Mouse (Mus musculus): ENCODE results near the gene Wnt7b. TPM values are rescaled to one million over a fixed set of nuclear protein-coding genes. Genes with fewer than 3 reads are reported as not detected.
A peak's percentile ranks its signal among the peaks of the same experiment; 100 is the strongest.

The Wnt7b gene
- total and polyA plus RNA-seq, 3 experiments, result not detected

DNA sequence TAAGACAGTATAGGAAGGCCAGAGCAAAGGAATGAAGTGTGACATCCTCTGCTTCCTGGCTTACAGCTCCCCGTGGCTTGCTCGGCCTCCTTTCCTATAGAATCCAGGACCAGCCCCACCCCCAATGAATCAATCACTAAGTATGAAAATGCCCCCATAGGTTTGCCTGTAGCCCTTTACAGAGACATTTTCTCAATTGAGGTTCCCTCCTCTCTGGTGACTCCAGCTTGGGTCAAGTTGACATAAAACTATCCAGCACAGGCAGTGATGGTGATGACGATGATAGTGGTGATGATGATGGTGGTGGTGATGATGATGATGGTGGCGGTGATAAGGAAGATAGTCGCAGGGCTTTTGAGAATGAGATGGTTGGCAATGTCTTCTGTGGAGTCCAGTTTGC, 16.2 kb upstream of the Wnt7b start:
- H3K9ac ChIP-seq (ENCODE audit: insufficient read depth, low read depth), result no peak overlapping the region
- no peak overlapping the region for H3K4me3 ChIP-seq (replicated peaks in 1 of 3; ENCODE audit: low read depth in 2 of 3, low read length in 2 of 3, poor library complexity in 1 of 3)
- no peak for TF ChIP-seq BHLHE40 (IDR thresholded peaks at IDR 0.05; ENCODE audit: low read depth, low read length)
- TF ChIP-seq ELF1 (IDR thresholded peaks at IDR 0.05; ENCODE audit: low read depth, low read length), result no peak
- TF ChIP-seq CTCF (conservative IDR thresholded peaks at IDR 0.05 in 1 of 2, IDR thresholded peaks at IDR 0.05 in 1 of 2; ENCODE audit: low read depth in 2 of 2, low read length in 2 of 2), result no peak
- TF ChIP-seq JUN (IDR thresholded peaks at IDR 0.05; ENCODE audit: insufficient read depth, low read depth, low read length), result no peak
- TF ChIP-seq IRF4 (IDR thresholded peaks at IDR 0.05; ENCODE audit: low read depth, low read length), result no peak
- TF ChIP-seq CHD1 (IDR thresholded peaks at IDR 0.05; ENCODE audit: low read depth, low read length), result no peak
- TF ChIP-seq NRF1 (IDR thresholded peaks at IDR 0.05; ENCODE audit: low read depth, low read length), result no peak
- no peak for TF ChIP-seq KAT2A (IDR thresholded peaks at IDR 0.05; ENCODE audit: insufficient replicate concordance, low read length)
- TF ChIP-seq JUND (conservative IDR thresholded peaks at IDR 0.05; ENCODE audit: low read depth, low read length), result no peak
- no peak for TF ChIP-seq TCF12 (IDR thresholded peaks at IDR 0.05; ENCODE audit: low read depth, low read length)
- no peak for TF ChIP-seq ZC3H11A (IDR thresholded peaks at IDR 0.05; ENCODE audit: low read depth, low read length)
- TF ChIP-seq USF1 (IDR thresholded peaks at IDR 0.05; ENCODE audit: low read depth, low read length), result no peak
- no peak for TF ChIP-seq MAFK (IDR thresholded peaks at IDR 0.05; ENCODE audit: insufficient replicate concordance, low read length)
- TF ChIP-seq RCOR1 (conservative IDR thresholded peaks at IDR 0.05; ENCODE audit: low read depth, low read length), result no peak
- no peak for TF ChIP-seq SIN3A (IDR thresholded peaks at IDR 0.05; ENCODE audit: low read length)
- no peak for TF ChIP-seq UBTF (IDR thresholded peaks at IDR 0.05; ENCODE audit: low read depth, low read length)
- no peak for TF ChIP-seq POLR2A (IDR thresholded peaks at IDR 0.05; ENCODE audit: low read depth, low read length)
- TF ChIP-seq NELFE (IDR thresholded peaks at IDR 0.05; ENCODE audit: low read depth, low read length), result no peak
- TF ChIP-seq GABPA (IDR thresholded peaks at IDR 0.05; ENCODE audit: insufficient replicate concordance, low read depth, low read length), result no peak
- no peak for DNase-seq (ENCODE audit: extremely low read depth)
- H3K79me2 ChIP-seq (replicated peaks; ENCODE audit: control insufficient read depth, extremely low read depth, insufficient read depth, poor library complexity, severe bottlenecking), result no peaks in the 10 kb centered on the region
- in situ Hi-C loops (cut with MboI; ENCODE audit: low pct_ligation_motif_present, low pct_unique_long_range_greater_than_20kb, low sequenced_read_pairs) (no loop called here), dilution Hi-C loops (cut with MboI; ENCODE audit: extremely low pct_ligation_motif_present, extremely low pct_unique_long_range_greater_than_20kb, low sequenced_read_pairs) (no loop called here)
- H3K36me3 ChIP-seq (replicated peaks in 1 of 2; ENCODE audit: control insufficient read depth in 1 of 2, insufficient read depth in 1 of 2, low read length in 1 of 2), result no peaks in the 10 kb centered on the region
- H3K27me3 ChIP-seq (replicated peaks), result peaks cover 23% of the 10 kb centered on the region
- H3K4me1 ChIP-seq (ENCODE audit: control insufficient read depth in 1 of 2, insufficient read depth in 2 of 2), result peaks cover 4 to 5% of the 10 kb centered on the region in 2 experiments; a peak in 2 of 4 replicates
- H3K9me3 ChIP-seq (replicated peaks; ENCODE audit: low read length), result peaks cover 3% of the 10 kb centered on the region
- no peak overlapping the region for H3K4me2 ChIP-seq (ENCODE audit: insufficient read depth, low read depth, poor library complexity, severe bottlenecking)
- H3K27ac ChIP-seq (ENCODE audit: insufficient read depth, low read depth), result no peak overlapping the region

DNA sequence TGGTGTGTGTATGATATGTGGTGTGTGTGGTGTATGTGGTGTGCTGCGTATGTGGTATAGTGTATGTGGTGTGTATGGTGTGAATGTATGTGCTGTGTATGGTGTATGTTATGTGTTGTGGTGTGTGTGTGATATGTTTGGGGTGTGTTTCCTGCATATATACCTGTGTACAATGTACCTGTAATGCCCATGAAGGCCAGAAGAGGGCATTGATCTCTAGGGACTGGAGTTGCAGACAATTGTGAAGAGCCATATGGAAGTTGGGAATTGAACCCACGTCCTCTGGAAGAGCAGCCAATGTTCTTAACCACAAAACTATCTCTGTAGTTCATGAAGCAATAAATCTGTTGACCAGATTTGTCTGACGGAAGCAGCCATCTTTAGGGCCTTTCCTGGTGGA, 15.1 kb upstream of the Wnt7b start:
- dilution Hi-C loops (cut with MboI; ENCODE audit: extremely low pct_ligation_motif_present, extremely low pct_unique_long_range_greater_than_20kb, low sequenced_read_pairs), result no loop called here
- peak; percentile 18 for DNase-seq (ENCODE audit: extremely low read depth)
- no peak overlapping the region for H3K27ac ChIP-seq (ENCODE audit: insufficient read depth, low read depth)
- H3K79me2 ChIP-seq (replicated peaks; ENCODE audit: control insufficient read depth, extremely low read depth, insufficient read depth, poor library complexity, severe bottlenecking), result no peaks in the 10 kb centered on the region
- no peak for TF ChIP-seq TBP (conservative IDR thresholded peaks at IDR 0.05; ENCODE audit: low read depth, low read length)
- no peak for TF ChIP-seq TCF12 (IDR thresholded peaks at IDR 0.05; ENCODE audit: low read depth, low read length)
- TF ChIP-seq CTCF (conservative IDR thresholded peaks at IDR 0.05 in 1 of 2, IDR thresholded peaks at IDR 0.05 in 1 of 2; ENCODE audit: low read depth in 2 of 2, low read length in 2 of 2), result peak; percentile 43 to 47
- peaks cover 4 to 5% of the 10 kb centered on the region in 2 experiments; a peak in 2 of 4 replicates for H3K4me1 ChIP-seq (ENCODE audit: control insufficient read depth in 1 of 2, insufficient read depth in 2 of 2)
- H3K9ac ChIP-seq (ENCODE audit: insufficient read depth, low read depth), result no peak overlapping the region
- H3K36me3 ChIP-seq (replicated peaks in 1 of 2; ENCODE audit: control insufficient read depth in 1 of 2, insufficient read depth in 1 of 2, low read length in 1 of 2), result no peaks in the 10 kb centered on the region
- H3K27me3 ChIP-seq (replicated peaks), result peaks cover 25% of the 10 kb centered on the region
- no peak overlapping the region for H3K4me3 ChIP-seq (replicated peaks in 1 of 3; ENCODE audit: low read depth in 2 of 3, low read length in 2 of 3, poor library complexity in 1 of 3)
- in situ Hi-C loops (cut with MboI; ENCODE audit: low pct_ligation_motif_present, low pct_unique_long_range_greater_than_20kb, low sequenced_read_pairs), result no loop called here
- no peak overlapping the region for H3K4me2 ChIP-seq (ENCODE audit: insufficient read depth, low read depth, poor library complexity, severe bottlenecking)
- peaks cover 7% of the 10 kb centered on the region for H3K9me3 ChIP-seq (replicated peaks; ENCODE audit: low read length)
